Mouse (Mus musculus) urinary bladder, postnatal 4 days (tissue): ENCODE measurements around the gene Nodal.
A peak's percentile ranks its signal among the peaks of the same experiment; 100 is the strongest.
"Not testable (repeated sequence)": the region's sequence is repeated elsewhere in the genome, so short reads cannot be mapped to it uniquely, and the experiment has no call there.

Experiments
- DNase-seq, 2 experiments: peaks; one replicate each; pipeline ENCODE4 v3.0.0; 2021 to 2022; ENCODE audit warnings: low spot score in 2 of 2

Gene Nodal

GRCm38 (mm10) chr10:61429043-61429442, 11.3 kb downstream of the Nodal start:
- DNase-seq = no peak

GRCm38 (mm10) chr10:61431375-61431774, 13.6 kb downstream of the Nodal start:
- no peak for DNase-seq

DNA sequence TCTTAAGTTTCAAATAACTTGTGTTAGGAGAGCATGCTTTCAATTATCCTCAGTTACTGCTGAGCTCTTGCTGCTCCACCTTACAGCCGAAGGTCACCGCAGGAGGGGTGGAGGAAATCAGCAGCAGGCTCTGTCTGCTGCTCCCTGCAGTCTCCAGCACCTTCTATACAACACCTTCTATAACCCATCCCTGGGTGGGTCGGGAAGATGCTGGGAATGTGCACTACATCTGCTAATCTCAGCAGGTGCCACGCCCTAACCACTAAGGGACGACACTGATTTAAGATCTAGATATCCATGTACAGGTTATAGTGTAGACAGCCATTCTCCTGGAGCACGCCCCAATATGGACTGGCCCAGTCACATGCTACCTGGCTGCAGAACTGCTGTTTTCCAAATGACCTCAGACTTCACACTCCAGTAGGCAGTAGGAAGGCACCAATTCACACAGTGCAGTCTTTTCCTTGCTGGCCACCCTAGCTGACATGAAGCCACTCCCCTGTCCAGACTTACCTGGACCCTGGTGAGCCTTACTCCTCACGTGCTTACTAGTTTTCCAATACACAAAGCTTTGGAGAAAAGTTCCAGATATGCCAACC, 22.5 kb downstream of the Nodal start:
- no peak for DNase-seq

DNA sequence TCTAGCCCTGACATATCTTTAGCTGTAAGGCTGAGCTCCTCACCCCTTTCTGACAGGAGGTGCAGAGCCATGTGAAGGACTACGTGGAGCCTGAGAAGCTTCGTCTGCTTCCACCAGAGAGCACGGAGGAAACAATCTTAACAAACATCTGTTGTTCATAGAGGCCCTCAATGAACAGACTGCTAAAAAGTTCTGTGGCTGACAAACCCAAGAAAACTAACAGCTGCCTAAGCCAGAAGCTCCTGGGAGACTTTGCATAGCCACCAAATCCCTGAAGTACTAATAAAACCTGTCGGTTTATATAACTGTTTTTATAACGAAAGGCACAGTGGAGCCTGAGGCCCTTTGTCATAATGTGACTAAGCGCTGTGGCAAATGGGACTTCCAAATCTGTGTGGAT, 25.7 kb downstream of the Nodal start:
- DNase-seq = no peak

GRCm38 (mm10) chr10:61443876-61444275, 26.1 kb downstream of the Nodal start:
- no peak for DNase-seq

DNA sequence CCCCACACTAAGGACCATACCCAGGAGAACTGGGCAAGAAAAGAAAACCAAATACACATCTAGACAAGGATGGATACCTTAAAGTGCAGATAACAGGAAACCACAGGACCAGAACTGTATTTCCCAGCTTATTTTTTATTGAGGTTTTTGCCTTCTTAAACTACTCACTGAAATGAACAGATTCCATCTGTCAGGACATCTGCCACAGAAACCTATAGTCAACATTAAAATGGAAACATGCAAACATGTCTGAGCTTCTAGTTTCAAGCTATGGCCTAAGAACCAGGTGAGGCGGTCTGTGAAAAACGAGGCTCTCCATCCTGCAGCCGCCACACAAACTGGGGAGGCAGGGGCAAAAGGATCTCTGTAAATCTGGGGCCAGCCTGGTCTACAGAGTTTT, 27.2 kb downstream of the Nodal start:
- no peak for DNase-seq

DNA sequence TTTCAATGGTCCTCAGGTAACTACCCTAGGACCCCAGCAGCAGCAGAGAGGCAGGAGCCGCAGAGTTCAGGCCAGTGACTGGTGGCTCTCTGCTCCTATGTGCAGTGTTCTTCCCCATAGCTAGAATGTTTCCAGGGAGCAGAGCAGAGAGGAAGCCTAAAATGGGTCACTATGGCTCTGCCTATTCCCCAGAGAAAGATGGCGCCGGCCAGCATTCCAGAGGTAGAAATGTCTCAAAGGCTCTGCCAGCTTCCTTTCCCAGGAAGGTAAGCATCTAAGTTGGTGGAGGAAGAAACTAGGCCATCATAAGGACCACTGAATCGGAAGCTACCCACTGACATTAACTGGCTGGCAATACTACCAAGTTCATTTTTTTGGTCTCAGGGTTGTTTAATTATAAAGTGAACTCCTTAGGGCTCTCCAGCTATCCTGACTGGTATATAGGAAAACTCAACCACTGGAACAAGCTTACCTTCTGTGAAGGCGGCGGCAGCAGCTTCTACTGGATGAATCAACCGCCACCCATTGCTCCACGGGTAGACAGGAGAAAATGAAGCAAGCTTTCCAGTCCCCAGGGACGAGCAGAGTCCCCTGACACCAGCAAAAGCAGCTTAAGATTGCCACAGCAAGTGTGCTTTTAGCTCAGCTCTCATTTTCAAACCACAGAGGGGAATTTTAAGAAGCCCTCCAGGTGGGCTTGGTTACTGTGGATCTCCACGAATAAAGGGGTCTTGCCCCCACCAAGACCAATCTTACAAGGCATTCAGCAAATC, 30.0 kb downstream of the Nodal start:
- no peak for DNase-seq

GRCm38 (mm10) chr10:61448834-61449233, 31.1 kb downstream of the Nodal start:
- no peak for DNase-seq

- DNase-seq = no peak
These were observed 33.7 kb downstream of the Nodal start for GRCm38 (mm10) chr10:61451463-61451930.

GRCm38 (mm10) chr10:61451931-61452617, 34.3 kb downstream of the Nodal start:
- peak in 1 of 2 experiments; percentile 49 for DNase-seq

GRCm38 (mm10) chr10:61452645-61453044, 34.9 kb downstream of the Nodal start, which contains the start of gene Eif4ebp2:
Eif4ebp2 (minus strand) TSS chr10:61452661.
- peak; percentile 97 to 100 for DNase-seq

DNA sequence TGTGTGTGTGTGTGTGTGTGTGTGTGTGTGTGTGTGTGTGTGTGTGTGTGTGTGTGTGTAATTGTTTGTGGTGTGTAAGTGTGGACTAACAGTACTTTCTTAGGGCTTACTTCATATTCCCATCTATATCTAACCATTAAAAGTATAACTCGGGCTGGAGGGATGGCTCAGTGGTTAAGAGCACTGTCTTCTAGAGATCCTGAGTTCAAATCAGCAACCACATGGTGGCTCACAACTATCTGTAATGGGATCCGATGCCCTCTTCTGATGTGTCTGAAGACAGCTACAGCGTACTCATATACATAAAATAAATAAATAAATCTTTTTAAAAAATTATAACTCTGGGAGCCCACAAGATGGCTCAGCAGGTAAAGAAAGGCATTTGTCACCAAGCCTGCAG, 35.4 kb downstream of the Nodal start:
- not testable (repeated sequence) for DNase-seq

GRCm38 (mm10) chr10:61457182-61457581, 39.4 kb downstream of the Nodal start:
- DNase-seq = no peak

DNA sequence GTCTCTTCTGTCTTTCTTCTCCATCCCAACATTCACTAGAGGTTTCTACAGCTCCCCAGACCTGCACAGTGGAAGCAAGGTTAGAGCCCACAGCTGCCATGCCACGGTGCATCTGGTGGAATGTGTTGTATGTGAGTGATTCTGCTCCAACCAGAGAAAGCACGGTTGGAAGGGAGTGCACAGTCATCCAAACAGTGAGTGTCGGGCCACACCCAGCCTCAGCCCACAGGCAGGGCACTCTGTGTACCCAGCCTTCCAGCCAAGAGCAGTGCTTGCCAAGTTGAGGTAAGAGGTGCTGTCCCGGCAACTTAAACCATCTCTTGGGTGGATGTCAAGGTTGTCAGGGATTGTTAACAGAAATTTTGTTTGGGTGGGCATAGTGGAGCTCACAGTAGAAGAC, 47.2 kb downstream of the Nodal start:
- DNase-seq = no peak

DNA sequence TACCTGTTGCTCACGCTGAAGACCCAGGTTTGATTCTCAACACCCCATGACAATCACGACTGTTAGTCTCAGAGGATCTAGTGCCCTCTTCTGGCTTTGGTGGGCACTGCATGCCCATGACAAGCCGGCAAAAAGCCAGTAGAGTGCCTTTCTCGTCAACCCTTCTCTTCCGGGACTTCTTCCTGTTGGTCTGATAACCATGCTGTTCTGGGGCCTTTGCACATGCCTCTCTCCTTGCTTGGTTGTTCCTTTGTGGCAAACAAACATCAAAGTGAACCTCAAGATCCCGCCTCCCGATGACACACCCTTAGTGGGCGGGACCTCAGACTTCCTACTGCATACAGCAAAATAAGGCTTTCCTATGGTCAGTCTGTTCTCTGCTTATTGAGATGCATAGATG, 48.5 kb downstream of the Nodal start:
- DNase-seq = no peak

GRCm38 (mm10) chr10:61466873-61467272, 49.1 kb downstream of the Nodal start:
- DNase-seq = no peak

DNA sequence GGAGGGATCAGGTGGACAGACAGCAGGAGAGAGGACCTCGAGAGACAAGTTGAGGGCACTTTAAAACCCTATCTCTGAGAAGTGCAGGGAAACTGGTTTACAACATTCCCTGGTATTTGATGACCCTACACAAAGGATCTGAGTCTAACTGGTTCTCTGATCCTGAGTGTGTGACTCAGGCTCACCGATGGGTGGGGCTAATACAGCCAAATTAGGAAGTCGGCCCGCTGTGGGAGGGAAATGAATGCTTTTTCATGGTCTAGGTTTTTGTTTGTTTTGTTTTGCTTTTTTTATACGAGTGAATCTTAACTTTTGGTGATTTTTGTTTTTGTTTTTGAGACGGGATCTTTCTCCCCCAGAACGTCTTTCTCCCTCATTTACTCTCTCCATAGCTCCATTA, 51.1 kb downstream of the Nodal start:
- DNase-seq = no peak

DNA sequence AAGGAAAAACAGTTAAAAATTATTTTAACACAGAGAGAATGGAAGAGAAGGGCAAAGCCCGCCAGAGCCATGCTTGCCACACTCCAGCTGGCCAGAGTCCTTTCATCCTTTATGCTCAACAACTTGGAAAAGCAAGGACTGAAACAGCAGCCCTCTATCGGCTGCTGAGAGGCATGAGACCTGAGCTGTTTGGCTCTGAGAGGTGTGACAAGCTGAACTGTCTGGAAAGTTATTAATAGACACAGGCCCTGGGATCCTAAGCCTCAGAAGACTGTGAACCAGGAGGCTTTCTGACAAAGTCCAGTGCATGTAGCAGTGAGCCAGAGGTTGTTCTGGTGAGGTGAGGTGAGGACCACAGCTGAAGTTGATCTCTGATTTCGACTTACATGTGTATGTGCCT, 55.9 kb downstream of the Nodal start:
- no peak for DNase-seq

GRCm38 (mm10) chr10:61474344-61474743, 56.6 kb downstream of the Nodal start:
- no peak for DNase-seq
